8 mouse cellular contexts compared by ENCODE assay signal in the genomic region with DNA sequence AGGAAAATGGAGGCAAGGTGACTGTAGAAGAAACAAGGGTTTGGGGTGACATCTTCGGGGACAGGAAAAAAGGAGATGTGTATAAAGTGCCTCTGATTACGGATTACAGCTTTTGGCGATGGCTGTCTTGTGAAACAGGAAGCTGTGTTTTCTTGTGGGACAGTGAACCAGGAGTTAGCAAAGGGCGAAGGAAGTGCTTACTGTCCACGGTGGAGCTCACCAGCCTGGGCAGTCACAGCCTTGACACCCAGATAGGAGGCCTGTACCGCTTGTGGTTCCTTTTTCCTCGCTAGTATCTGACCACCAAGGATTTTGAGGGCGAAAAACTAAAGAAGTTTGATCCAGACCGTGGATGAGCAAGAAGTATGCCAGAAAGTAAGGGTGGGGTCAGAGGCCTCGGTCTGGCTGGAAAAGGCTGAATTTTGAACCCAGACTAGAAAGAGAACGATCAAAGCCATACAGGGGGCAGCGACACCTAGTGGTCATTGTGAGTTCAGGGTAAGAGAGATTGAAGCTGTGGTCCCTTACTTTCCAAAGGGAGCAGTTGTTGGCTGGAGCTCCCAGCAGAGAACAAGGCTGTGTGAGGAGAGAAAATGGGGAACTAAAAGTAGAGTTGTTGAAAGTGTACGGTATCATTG. TPM values are rescaled to one million over a fixed set of nuclear protein-coding genes. Genes with fewer than 3 reads are reported as not detected.
DNase-seq lines count a peak whose midpoint lies in the region; ATAC-seq and TF ChIP-seq lines count a peak whose summit lies in the region.

No protein-coding gene starts in this region.

- H3K4me2 ChIP-seq in heart, embryonic 11.5 days: no peak overlapping the region
- H3K4me2 ChIP-seq in limb, embryonic 14.5 days (replicated peaks; ENCODE audit: low read depth, low read length, severe bottlenecking): no peak overlapping the region; the same call in 1 of the 2 replicates
- peak overlapping the region; percentile 36 for H3K4me2 ChIP-seq in midbrain, postnatal 0 days (ENCODE audit: low read depth, low read length, poor library complexity, severe bottlenecking)

- peak; percentile 95 for DNase-seq in heart, adult 11 months
- peak; percentile 93 for DNase-seq in embryo, embryonic 10 days (ENCODE audit: low spot score)
- peak; percentile 71 for DNase-seq in gastrocnemius, postnatal 14 days
- peak; percentile 78 for DNase-seq in kidney, adult 18-20 months
- DNase-seq in limb, embryonic 14.5 days (ENCODE audit: low spot score): peak; percentile 88
- peak; percentile 71 for DNase-seq in midbrain, postnatal 0 days (ENCODE audit: low spot score)
- DNase-seq in spleen, postnatal 10 days (ENCODE audit: low spot score in 2 of 2): peak; percentile 75 to 87

- 49% methylated on average over 13 of the region's 13 CpGs for WGBS in heart, embryonic 11.5 days (ENCODE audit: insufficient replicate concordance)
- WGBS in limb, embryonic 14.5 days: 48% methylated on average over 13 of the region's 13 CpGs
- WGBS in midbrain, postnatal 0 days: 47% methylated on average over 13 of the region's 13 CpGs

- no peak overlapping the region for H3K27ac ChIP-seq in heart, embryonic 11.5 days (ENCODE audit: low read depth, low read length)
- no peak overlapping the region for H3K27ac ChIP-seq in limb, embryonic 14.5 days (replicated peaks; ENCODE audit: low read depth, low read length)
- no peak overlapping the region for H3K27ac ChIP-seq in midbrain, postnatal 0 days (ENCODE audit: low read depth, low read length)

- TF ChIP-seq CTCF in midbrain, postnatal 0 days (IDR thresholded peaks at IDR 0.05): peak; percentile 78

- H3K27me3 ChIP-seq in heart, embryonic 11.5 days (ENCODE audit: control insufficient read depth, insufficient read depth, low read length): no peaks in the 10 kb centered on the region
- no peaks in the 10 kb centered on the region for H3K27me3 ChIP-seq in limb, embryonic 14.5 days (ENCODE audit: control insufficient read depth, insufficient read depth, low read length)
- H3K27me3 ChIP-seq in midbrain, postnatal 0 days (ENCODE audit: insufficient read depth, low read length): no peaks in the 10 kb centered on the region

- H3K9ac ChIP-seq in heart, embryonic 11.5 days (ENCODE audit: low read depth, low read length): no peak overlapping the region
- H3K9ac ChIP-seq in limb, embryonic 14.5 days (ENCODE audit: low read depth, low read length, severe bottlenecking): no peak overlapping the region
- no peak overlapping the region for H3K9ac ChIP-seq in midbrain, postnatal 0 days (replicated peaks; ENCODE audit: low read length, poor library complexity, severe bottlenecking)

- no peaks in the 10 kb centered on the region for H3K36me3 ChIP-seq in heart, embryonic 11.5 days (ENCODE audit: control insufficient read depth, insufficient read depth, low read length)
- H3K36me3 ChIP-seq in limb, embryonic 14.5 days (ENCODE audit: control insufficient read depth, insufficient read depth, low read length): peaks cover 29% of the 10 kb centered on the region
- peaks cover 14% of the 10 kb centered on the region for H3K36me3 ChIP-seq in midbrain, postnatal 0 days (ENCODE audit: insufficient read depth, low read length)

- no peak for TF ChIP-seq POLR2A in limb, embryonic 14.5 days (IDR thresholded peaks at IDR 0.05; ENCODE audit: borderline replicate concordance, extremely low read depth, insufficient read depth, insufficient read length)

- H3K4me1 ChIP-seq in heart, embryonic 11.5 days (ENCODE audit: control insufficient read depth, insufficient read depth, low read length): no peaks in the 10 kb centered on the region
- H3K4me1 ChIP-seq in limb, embryonic 14.5 days (ENCODE audit: control insufficient read depth, insufficient read depth, low read length): peaks cover 7% of the 10 kb centered on the region; the same call in 1 of the 2 replicates
- peaks cover 7% of the 10 kb centered on the region; the same call in 1 of the 2 replicates for H3K4me1 ChIP-seq in midbrain, postnatal 0 days (ENCODE audit: insufficient read depth, low read length)

- no peak overlapping the region for H3K4me3 ChIP-seq in heart, embryonic 11.5 days (ENCODE audit: low read depth, low read length)
- H3K4me3 ChIP-seq in limb, embryonic 14.5 days (replicated peaks; ENCODE audit: low read length): no peak overlapping the region
- peak overlapping the region; percentile 6; the same call in 1 of the 2 replicates for H3K4me3 ChIP-seq in midbrain, postnatal 0 days (ENCODE audit: low read depth, low read length)

- no peaks in the 10 kb centered on the region for H3K9me3 ChIP-seq in heart, embryonic 11.5 days (replicated peaks; ENCODE audit: control insufficient read depth, low read length)
- H3K9me3 ChIP-seq in limb, embryonic 14.5 days (ENCODE audit: control insufficient read depth, low read length): no peaks in the 10 kb centered on the region
- no peaks in the 10 kb centered on the region for H3K9me3 ChIP-seq in midbrain, postnatal 0 days (ENCODE audit: low read length)

- ATAC-seq in heart, embryonic 11.5 days (replicated peaks; ENCODE audit: insufficient number of reproducible peaks, low FRiP score, low TSS enrichment): no peak
- ATAC-seq in limb, embryonic 14.5 days (ENCODE audit: low FRiP score, low read depth): no peak; the same call in 1 of the 2 replicates
- no peak for ATAC-seq in midbrain, postnatal 0 days (ENCODE audit: low FRiP score)

- intact Hi-C loops in gastrocnemius, postnatal 14 days (cut with DNase I; ENCODE audit: low total_unique reads): loop anchor here (5.0 kb wide), 1 partner anchor 54 kb away; no protein-coding TSS in a partner anchor

RNA-seq across cellular contexts. Expression of a gene that starts 1.7 kb away (rescaled TPM):
- polyA plus RNA-seq in heart, embryonic 11.5 days (2014; fragmentation: Nextera tagmentation; extraction: Ambion mirVana): 54.1 and 59.8 TPM in 2 replicates
- total RNA-seq in gastrocnemius, postnatal 14 days (2021): 10 to 100 TPM; 12.3 to 20.1 TPM
- polyA plus RNA-seq in limb, embryonic 14.5 days (2012; rRNA removed): 60.9 and 72.3 TPM in 2 replicates
- 143 and 177 TPM in 2 replicates for polyA plus RNA-seq in limb, embryonic 14.5 days (2014; fragmentation: Nextera tagmentation; extraction: Ambion mirVana)
- total RNA-seq in midbrain, postnatal 0 days (2014; rRNA removed): 121 and 126 TPM in 2 replicates
- polyA plus RNA-seq in midbrain, postnatal 0 days (2015; fragmentation: Nextera tagmentation; extraction: Ambion mirVana): 239 TPM in 2 replicates

RNA-seq across cellular contexts. Expression of a gene that starts 33.6 kb away (rescaled TPM):
- polyA plus RNA-seq in heart, embryonic 11.5 days (2014; fragmentation: Nextera tagmentation; extraction: Ambion mirVana): 7.2 and 9.2 TPM in 2 replicates
- 1 to 10 TPM in 1 of 2 experiments, not detected in 1; 2.2 TPM for total RNA-seq in gastrocnemius, postnatal 14 days (2021)
- polyA plus RNA-seq in limb, embryonic 14.5 days (2012; rRNA removed): 0.14 TPM in 1 of 2 replicates, not detected in the other
- polyA plus RNA-seq in limb, embryonic 14.5 days (2014; fragmentation: Nextera tagmentation; extraction: Ambion mirVana): 15.8 and 19.0 TPM in 2 replicates
- total RNA-seq in midbrain, postnatal 0 days (2014; rRNA removed): not detected in 2 replicates
- 8.2 and 14.1 TPM in 2 replicates for polyA plus RNA-seq in midbrain, postnatal 0 days (2015; fragmentation: Nextera tagmentation; extraction: Ambion mirVana)

RNA-seq across cellular contexts. Expression of a gene that starts 41.7 kb away (rescaled TPM):
- 5.9 and 10.6 TPM in 2 replicates for polyA plus RNA-seq in heart, embryonic 11.5 days (2014; fragmentation: Nextera tagmentation; extraction: Ambion mirVana)
- 10 to 100 TPM; 10.5 to 12.1 TPM for total RNA-seq in gastrocnemius, postnatal 14 days (2021)
- polyA plus RNA-seq in limb, embryonic 14.5 days (2012; rRNA removed): 10.1 and 10.7 TPM in 2 replicates
- 18.3 and 20.8 TPM in 2 replicates for polyA plus RNA-seq in limb, embryonic 14.5 days (2014; fragmentation: Nextera tagmentation; extraction: Ambion mirVana)
- total RNA-seq in midbrain, postnatal 0 days (2014; rRNA removed): 5.4 and 6.7 TPM in 2 replicates
- polyA plus RNA-seq in midbrain, postnatal 0 days (2015; fragmentation: Nextera tagmentation; extraction: Ambion mirVana): 7.5 and 10.6 TPM in 2 replicates

RNA-seq across cellular contexts. Expression of a gene that starts 49.7 kb away (rescaled TPM):
- polyA plus RNA-seq in heart, embryonic 11.5 days (2014; fragmentation: Nextera tagmentation; extraction: Ambion mirVana): 11.3 and 12.6 TPM in 2 replicates
- 1 to 10 TPM; 3.4 to 3.7 TPM for total RNA-seq in gastrocnemius, postnatal 14 days (2021)
- polyA plus RNA-seq in limb, embryonic 14.5 days (2012; rRNA removed): 12.8 and 19.2 TPM in 2 replicates
- 32.5 and 34.7 TPM in 2 replicates for polyA plus RNA-seq in limb, embryonic 14.5 days (2014; fragmentation: Nextera tagmentation; extraction: Ambion mirVana)
- 1.9 and 3.4 TPM in 2 replicates for total RNA-seq in midbrain, postnatal 0 days (2014; rRNA removed)
- polyA plus RNA-seq in midbrain, postnatal 0 days (2015; fragmentation: Nextera tagmentation; extraction: Ambion mirVana): 3.1 and 3.4 TPM in 2 replicates
